Mouse (Mus musculus) intestine, embryonic 15.5 days (tissue): ENCODE results near the gene Krt76. TPM values are rescaled to one million over a fixed set of nuclear protein-coding genes. Genes with fewer than 3 reads are reported as not detected.
A peak's percentile ranks its signal among the peaks of the same experiment; 100 is the strongest.

Experiments
- ATAC-seq: fragments of 200-750 bp; cut with Nextera tagmentation; 2 replicates; pipeline ENCODE4 v1.8.0; 2017; ENCODE audit warnings: moderate TSS enrichment, moderate library complexity
- H3K27ac ChIP-seq: fragments of 300-500 bp; sonication (generic); 2 replicates; pipeline ENCODE4 v1.5.1; 2015; ENCODE audit warnings: mild to moderate bottlenecking, inconsistent platforms
- H3K27me3 ChIP-seq: fragments of 300-500 bp; sonication (generic); replicated peaks from 2 replicates; pipeline ENCODE4 v1.6.1; 2015; ENCODE audit warnings: inconsistent platforms
- H3K36me3 ChIP-seq: fragments of 300-500 bp; sonication (generic); 2 replicates; pipeline ENCODE4 v1.6.1; 2015; ENCODE audit warnings: inconsistent platforms
- H3K4me1 ChIP-seq: fragments of 300-500 bp; sonication (generic); replicated peaks from 2 replicates; pipeline ENCODE4 v1.6.1; 2015; ENCODE audit warnings: inconsistent platforms
- H3K4me2 ChIP-seq: fragments of 300-500 bp; sonication (generic); replicated peaks from 2 replicates; pipeline ENCODE4 v1.6.1; 2015; ENCODE audit warnings: mild to moderate bottlenecking, inconsistent platforms
- H3K4me3 ChIP-seq: fragments of 300-500 bp; sonication (generic); replicated peaks from 2 replicates; pipeline ENCODE4 v1.5.1; 2015; ENCODE audit warnings: inconsistent platforms
- H3K9ac ChIP-seq: fragments of 300-500 bp; sonication (generic); 2 replicates; pipeline ENCODE4 v1.6.1; 2015; ENCODE audit warnings: inconsistent platforms
- H3K9me3 ChIP-seq: fragments of 300-500 bp; sonication (generic); 2 replicates; pipeline ENCODE4 v1.6.1; 2016; ENCODE audit warnings: inconsistent platforms
- WGBS: fragments of 180-500 bp; shearing (Covaris S2); methylation state at CpG from one replicate; pipeline ENCODE4 v1.1.7; 2015; 5-methylcytosine and 5-hydroxymethylcytosine counted together
- polyA plus RNA-seq: library from polyadenylated mRNA; unstranded; fragments of >200 nt; fragmentation: Nextera tagmentation; extraction: Ambion mirVana; gene quantifications from 2 replicates; pipeline ENCODE4 v1.2.1, GENCODE M21; 2015

The Krt76 gene
- not detected in 2 replicates for polyA plus RNA-seq

DNA sequence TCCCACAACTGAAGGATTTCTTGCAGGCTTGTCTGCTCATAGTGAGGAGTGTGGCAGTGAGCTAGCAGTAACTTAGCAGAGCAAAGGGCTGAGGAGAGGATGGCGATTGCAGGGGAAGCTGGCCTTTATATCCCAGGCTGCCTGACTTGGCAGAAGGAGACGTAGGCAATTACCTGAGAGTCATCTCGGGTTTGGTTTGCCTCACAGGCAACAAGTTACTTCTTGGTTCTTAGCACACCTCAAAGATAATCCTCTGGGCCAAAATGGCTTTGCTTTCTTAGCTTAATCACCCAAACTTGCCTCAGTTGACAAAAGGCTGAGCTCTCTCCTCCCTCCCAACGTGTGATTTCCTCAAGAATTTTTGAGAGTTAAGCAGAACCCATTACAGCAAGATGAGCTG, at the start of gene Krt76:
Krt76 (minus strand) TSS at position 101 of the 400 bp plus-strand sequence.
- no peak for ATAC-seq
- H3K27me3 ChIP-seq = no peaks in the 10 kb centered on the region
- no peaks in the 10 kb centered on the region for H3K4me1 ChIP-seq
- no peak within 1 kb of the TSS for H3K9ac ChIP-seq
- H3K27ac ChIP-seq = no peak within 1 kb of the TSS
- no peak within 1 kb of the TSS for H3K4me2 ChIP-seq
- no peak within 1 kb of the TSS for H3K4me3 ChIP-seq
- WGBS = 66% methylated on average over 4 of the region's 4 CpGs
- H3K9me3 ChIP-seq = no peaks in the 10 kb centered on the region
- no peaks in the 10 kb centered on the region for H3K36me3 ChIP-seq

DNA sequence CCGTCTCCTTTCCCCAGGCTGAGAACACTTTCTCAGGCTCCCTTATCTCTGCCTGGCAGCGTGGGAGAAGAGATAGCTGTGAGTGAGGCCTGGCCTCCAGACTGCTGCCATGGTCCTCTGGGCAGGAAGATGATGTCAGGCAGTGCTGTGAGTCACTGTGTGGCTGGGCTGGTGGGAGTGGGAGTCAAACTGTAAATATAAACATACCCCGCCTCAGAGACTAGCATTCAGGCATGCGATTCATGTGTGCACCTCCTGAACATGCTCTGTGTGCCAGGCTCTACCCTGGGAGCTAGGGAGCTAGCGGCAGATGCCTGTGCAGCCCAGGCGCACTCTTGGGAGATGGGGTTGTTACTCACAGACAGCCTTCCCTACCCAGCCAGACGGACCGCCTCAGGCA, 49.2 kb upstream of the Krt76 start:
- no peak overlapping the region for H3K27ac ChIP-seq
- no peak overlapping the region for H3K9ac ChIP-seq

DNA sequence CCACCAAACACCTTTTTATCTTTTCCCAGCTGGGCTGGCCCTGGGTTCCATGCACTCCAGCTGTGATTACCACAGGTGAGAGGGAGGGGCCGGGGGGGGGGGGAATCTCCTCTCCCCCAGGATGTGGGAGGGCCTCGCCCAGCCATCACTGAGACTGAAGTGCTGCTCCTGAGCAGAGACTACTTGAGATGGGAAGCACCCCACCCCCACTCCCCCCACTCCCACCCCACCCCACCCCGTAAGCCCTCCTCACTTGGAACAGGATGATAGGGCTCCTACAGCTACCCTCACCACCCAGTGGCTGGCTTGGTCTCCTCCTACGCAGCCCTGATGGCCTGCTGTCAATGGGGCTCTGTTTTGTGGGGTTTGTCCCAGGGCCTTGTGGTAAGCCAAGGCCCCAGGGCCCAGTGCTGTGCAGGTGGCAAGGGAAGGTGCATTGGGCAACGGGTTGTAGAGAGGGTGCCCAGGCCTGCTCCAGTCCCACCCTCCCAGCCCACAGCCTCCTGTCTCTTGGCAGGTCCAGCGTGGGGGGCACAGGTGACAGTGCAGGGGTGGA, 47.6 kb upstream of the Krt76 start, which contains the start of gene Krt79:
Krt79 (minus strand) TSS at position 51 of the 556 bp plus-strand sequence.
- ATAC-seq = no peak
- H3K4me2 ChIP-seq = no peak within 1 kb of the TSS
- no peaks in the 10 kb centered on the region for H3K9me3 ChIP-seq
- no peaks in the 10 kb centered on the region for H3K4me1 ChIP-seq
- WGBS = 64% methylated on average over 6 of the region's 6 CpGs
- H3K27ac ChIP-seq = no peak within 1 kb of the TSS
- H3K4me3 ChIP-seq = no peak within 1 kb of the TSS
- no peaks in the 10 kb centered on the region for H3K36me3 ChIP-seq
- H3K9ac ChIP-seq = no peak within 1 kb of the TSS
- no peaks in the 10 kb centered on the region for H3K27me3 ChIP-seq

More for the DNA sequence above, 49.2 kb upstream of the Krt76 start:
- no peaks in the 10 kb centered on the region for H3K27me3 ChIP-seq
- H3K36me3 ChIP-seq = no peaks in the 10 kb centered on the region
- 43% methylated on average over 8 of the region's 8 CpGs for WGBS
- H3K9me3 ChIP-seq = no peaks in the 10 kb centered on the region
- H3K4me3 ChIP-seq = no peak overlapping the region
- no peak overlapping the region for H3K4me2 ChIP-seq
- ATAC-seq = no peak
- no peaks in the 10 kb centered on the region for H3K4me1 ChIP-seq

DNA sequence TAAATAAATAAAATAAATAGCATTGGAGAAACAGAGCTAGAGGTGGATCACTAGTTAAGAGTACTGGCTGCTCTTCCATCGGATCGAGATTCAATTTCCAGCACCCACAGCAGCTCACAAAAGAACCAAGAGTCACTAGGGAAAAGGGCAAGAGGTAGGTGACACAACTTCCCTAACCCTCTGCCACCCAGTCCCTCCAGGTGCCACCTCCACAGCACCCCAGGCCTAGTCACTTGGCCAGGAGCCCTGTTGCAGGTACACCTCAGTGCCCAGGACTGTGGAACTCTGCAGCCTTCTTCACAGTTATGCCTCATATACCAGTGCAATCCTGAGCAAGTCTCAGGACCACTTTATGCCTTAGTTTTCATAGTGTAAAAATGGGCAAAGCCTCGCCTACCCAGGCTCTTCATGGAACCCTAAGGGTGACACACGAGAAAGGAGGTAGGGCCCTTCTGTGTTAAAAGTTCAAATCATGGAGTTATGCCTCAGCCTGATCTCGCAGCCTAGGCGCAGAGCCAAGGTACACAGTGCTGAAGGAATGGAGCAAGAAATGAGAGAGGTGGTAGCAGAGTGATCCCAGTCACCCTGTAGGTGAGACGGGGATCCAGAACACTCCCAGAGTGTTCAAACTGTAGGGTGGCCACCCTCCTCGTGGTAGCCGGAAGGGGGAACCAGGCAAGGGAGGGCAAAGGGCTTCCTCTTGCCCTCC, 46.0 kb upstream of the Krt76 start:
- Histone ChIP-seq H3K4me1 (no peaks in the 10 kb centered on the region), H3K36me3 (no peaks in the 10 kb centered on the region), H3K9ac (no peak overlapping the region), H3K4me2 (no peak overlapping the region), H3K27me3 (no peaks in the 10 kb centered on the region), H3K4me3 (no peak overlapping the region), H3K27ac (no peak overlapping the region), H3K9me3 (no peaks in the 10 kb centered on the region)
- 85% methylated on average over 9 of the region's 9 CpGs for WGBS
- no peak for ATAC-seq

DNA sequence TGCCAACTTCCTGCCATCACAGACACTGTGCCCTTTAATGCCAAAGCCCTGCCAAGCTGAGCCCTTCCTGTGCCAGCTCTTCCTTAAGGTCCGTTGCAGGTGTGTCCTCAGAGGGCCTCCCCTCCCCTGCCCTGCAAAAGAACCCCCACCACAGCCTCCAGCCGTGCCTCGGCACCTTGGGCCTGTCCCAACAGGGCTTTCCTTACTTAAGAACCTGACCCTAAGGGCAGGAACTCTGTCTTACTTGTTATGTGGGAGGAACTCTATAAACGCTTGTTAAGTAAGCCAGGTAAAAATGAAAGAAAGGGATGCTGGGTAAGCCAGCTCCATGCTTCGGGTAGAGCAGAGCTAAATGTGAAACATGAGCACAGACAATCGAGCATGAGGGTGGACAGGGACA, 40.3 kb upstream of the Krt76 start:
- 79% methylated on average over 6 of the region's 6 CpGs for WGBS
- Histone ChIP-seq H3K27ac (no peak overlapping the region), H3K4me1 (peaks cover 14% of the 10 kb centered on the region), H3K9me3 (no peaks in the 10 kb centered on the region), H3K4me3 (no peak overlapping the region), H3K27me3 (peaks cover 11% of the 10 kb centered on the region; the same call in 1 of the 2 replicates), H3K4me2 (no peak overlapping the region), H3K36me3 (no peaks in the 10 kb centered on the region), H3K9ac (no peak overlapping the region)
- ATAC-seq = no peak

DNA sequence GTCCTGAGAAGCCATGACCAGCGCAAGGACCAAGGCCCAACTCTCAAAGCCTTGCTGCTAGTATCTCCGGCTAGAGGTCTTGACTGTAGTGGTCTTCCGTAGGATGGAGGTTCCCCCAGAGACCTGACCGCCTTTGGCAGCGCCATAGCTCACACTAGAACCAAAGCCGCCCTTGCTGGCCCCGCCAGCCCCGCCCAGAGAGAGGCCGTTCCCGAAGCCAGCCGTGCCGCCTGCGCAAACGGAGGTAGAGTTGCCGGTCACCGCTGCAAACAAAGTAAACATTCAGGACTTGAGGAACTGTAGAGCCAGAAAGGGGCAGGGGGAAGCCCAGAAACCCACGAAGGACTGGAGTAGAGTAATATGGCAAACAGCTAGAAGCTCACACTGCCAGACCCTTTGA, 36.9 kb upstream of the Krt76 start:
- Histone ChIP-seq H3K4me2 (peak overlapping the region; percentile 55), H3K36me3 (no peaks in the 10 kb centered on the region), H3K9ac (no peak overlapping the region), H3K4me3 (peak overlapping the region; percentile 15), H3K27me3 (peaks cover 11% of the 10 kb centered on the region; the same call in 1 of the 2 replicates), H3K9me3 (no peaks in the 10 kb centered on the region), H3K4me1 (peaks cover 17% of the 10 kb centered on the region), H3K27ac (no peak overlapping the region)
- WGBS = 4% methylated on average over 17 of the region's 17 CpGs
- peak; percentile 67; the same call in 1 of the 2 replicates for ATAC-seq

DNA sequence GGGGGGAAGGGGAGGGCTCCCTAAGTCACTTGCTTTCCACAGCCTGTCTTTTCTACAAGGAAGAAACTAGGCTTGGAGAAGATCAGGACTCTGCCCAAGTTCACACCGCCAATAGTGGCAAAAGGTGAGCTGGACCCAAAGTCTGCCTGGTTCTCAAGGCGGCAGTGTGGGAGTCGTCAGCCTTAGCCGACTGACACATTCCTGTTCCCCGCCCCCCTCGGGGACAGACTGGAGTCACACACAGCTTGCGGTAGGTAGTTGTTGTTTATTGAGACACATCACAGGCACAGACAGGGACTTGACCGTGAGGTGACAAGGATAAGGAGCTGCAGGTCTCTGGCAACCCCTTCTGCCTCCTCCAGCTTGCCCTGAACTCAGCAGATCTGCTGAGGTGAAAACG, 36.4 kb upstream of the Krt76 start:
- no peak overlapping the region for H3K9ac ChIP-seq
- H3K4me3 ChIP-seq = peak overlapping the region; percentile 15; the same call in 1 of the 2 replicates
- H3K36me3 ChIP-seq = no peaks in the 10 kb centered on the region
- WGBS = 21% methylated on average over 9 of the region's 9 CpGs
- H3K27me3 ChIP-seq = peaks cover 11% of the 10 kb centered on the region; the same call in 1 of the 2 replicates
- H3K27ac ChIP-seq = no peak overlapping the region
- peak overlapping the region; percentile 55 for H3K4me2 ChIP-seq
- peak; percentile 43; the same call in 1 of the 2 replicates for ATAC-seq
- H3K4me1 ChIP-seq = peaks cover 19% of the 10 kb centered on the region
- H3K9me3 ChIP-seq = no peaks in the 10 kb centered on the region

DNA sequence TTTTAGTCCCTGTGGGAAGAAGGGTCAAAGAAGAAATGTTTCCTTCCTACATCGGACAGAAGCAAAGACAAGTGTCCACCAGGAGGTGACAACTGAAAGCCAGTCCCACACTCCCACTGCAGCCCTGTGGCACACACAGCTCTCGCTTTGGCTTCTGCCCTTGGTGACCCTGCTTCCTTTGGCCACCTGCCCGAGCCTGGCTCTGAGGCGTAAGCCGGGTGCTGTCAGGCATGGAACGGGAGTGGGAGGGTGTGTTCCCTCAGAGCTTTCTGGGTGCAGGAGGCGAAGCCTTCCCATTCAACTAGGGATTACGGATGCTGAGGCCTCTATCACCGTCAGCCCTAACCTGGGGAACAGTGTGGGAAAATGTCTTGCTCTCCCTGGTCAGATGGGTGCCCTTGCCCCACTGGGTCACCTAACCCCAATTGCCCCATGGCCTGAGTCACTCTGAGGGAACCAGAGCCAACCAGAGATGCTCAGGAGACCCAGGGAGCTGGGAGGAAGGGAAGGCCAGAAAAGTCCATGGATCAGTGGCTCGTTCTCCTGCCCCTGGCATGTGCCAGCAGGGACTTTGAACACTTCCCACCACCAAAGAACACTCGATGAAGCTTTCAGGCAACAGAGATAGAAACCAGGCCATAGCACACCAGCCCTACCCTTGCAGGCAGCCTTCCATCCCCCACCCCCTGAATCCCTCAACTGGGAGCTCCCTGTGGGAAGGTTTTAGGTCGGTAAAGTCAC, 34.8 kb upstream of the Krt76 start:
- ATAC-seq = no peak
- no peak overlapping the region for H3K27ac ChIP-seq

DNA sequence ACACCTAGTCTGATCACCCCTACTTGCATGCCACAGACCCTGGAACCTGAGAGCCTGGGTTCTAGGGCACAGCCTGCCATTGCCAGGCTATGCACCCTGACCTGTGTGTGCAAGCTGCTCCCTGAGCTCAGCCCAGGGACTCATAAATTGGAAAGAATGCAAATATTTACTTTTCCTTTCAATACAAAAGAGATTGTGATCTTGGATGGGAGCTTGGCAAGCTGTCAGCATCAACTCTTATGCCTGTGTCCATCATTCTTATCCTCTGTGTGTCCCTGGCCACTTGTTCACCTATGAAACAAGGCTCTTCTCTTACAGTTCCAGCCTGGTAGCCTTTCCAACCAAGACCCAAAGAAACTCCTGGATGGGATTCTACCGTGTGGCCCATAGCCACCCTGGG, 32.3 kb upstream of the Krt76 start:
- peaks cover 15% of the 10 kb centered on the region for H3K4me1 ChIP-seq
- H3K27me3 ChIP-seq = peaks cover under 1% of the 10 kb centered on the region; the same call in 1 of the 2 replicates
- H3K9me3 ChIP-seq = no peaks in the 10 kb centered on the region
- no peak overlapping the region for H3K9ac ChIP-seq
- whole genome bisulfite sequencing = 45% methylated on average over 1 of the region's 1 CpGs
- no peak overlapping the region for H3K27ac ChIP-seq
- no peak overlapping the region for H3K4me3 ChIP-seq
- H3K4me2 ChIP-seq = no peak overlapping the region
- no peaks in the 10 kb centered on the region for H3K36me3 ChIP-seq
- ATAC-seq = no peak

More for the DNA sequence above, 34.8 kb upstream of the Krt76 start:
- Histone ChIP-seq H3K9me3 (no peaks in the 10 kb centered on the region), H3K4me1 (peaks cover 19% of the 10 kb centered on the region), H3K27me3 (peaks cover 11% of the 10 kb centered on the region; the same call in 1 of the 2 replicates), H3K36me3 (no peaks in the 10 kb centered on the region), H3K4me3 (no peak overlapping the region), H3K4me2 (no peak overlapping the region), H3K9ac (no peak overlapping the region)
- 73% methylated on average over 12 of the region's 12 CpGs for WGBS

DNA sequence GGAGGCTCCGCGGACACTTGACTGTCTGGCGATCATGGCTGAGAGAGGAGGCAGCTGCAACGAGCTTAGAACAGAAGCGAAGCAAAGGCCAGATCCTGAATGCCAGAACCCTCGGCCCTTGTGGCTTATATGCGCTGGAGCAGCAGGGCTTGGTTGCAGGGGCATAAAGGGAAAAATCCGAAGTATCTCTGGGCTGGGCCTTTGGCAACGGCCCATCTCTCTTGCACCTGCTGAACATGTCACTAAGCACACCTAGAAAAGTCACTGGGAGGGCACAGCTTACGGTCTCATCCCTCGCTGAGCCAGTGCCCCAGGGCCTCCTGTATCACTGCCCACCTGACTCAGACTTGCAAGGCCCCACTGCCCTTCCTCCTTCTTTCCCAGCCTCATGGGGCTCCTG, 31.9 kb upstream of the Krt76 start, which contains the start of gene Krt4:
Krt4 (minus strand) TSS at position 101 of the 400 bp plus-strand sequence.
- Histone ChIP-seq H3K36me3 (no peaks in the 10 kb centered on the region), H3K27me3 (no peaks in the 10 kb centered on the region), H3K27ac (no peak within 1 kb of the TSS), H3K9me3 (no peaks in the 10 kb centered on the region), H3K9ac (no peak within 1 kb of the TSS), H3K4me1 (peaks cover 11% of the 10 kb centered on the region), H3K4me3 (no peak within 1 kb of the TSS), H3K4me2 (no peak within 1 kb of the TSS)
- ATAC-seq = no peak
- 65% methylated on average over 11 of the region's 11 CpGs for WGBS

DNA sequence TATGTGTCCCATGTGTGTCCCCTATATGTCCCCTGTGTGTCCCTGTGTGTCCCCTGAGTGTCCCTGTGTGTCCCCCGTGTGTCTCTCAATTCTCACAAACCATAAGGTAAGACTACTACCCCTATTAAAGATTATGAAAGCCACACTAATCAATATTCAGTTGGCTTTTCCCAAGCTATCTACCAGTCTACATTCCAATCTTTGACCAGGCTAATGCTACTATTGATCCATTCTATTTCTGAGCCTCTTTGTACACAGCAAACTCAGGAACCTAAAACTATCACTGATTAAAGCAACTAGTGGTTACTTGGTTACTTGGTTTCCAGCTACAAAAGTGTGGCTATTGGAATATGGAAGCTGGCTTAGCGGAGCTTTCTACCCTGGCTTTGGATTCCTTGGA, 29.6 kb upstream of the Krt76 start:
- H3K9ac ChIP-seq = no peak overlapping the region
- no peaks in the 10 kb centered on the region for H3K27me3 ChIP-seq
- ATAC-seq = no peak
- H3K4me2 ChIP-seq = no peak overlapping the region
- H3K4me1 ChIP-seq = peaks cover 5% of the 10 kb centered on the region; the same call in 1 of the 2 replicates
- no peaks in the 10 kb centered on the region for H3K36me3 ChIP-seq
- H3K9me3 ChIP-seq = no peaks in the 10 kb centered on the region
- 75% methylated on average over 2 of the region's 2 CpGs for WGBS
- no peak overlapping the region for H3K4me3 ChIP-seq
- H3K27ac ChIP-seq = no peak overlapping the region

DNA sequence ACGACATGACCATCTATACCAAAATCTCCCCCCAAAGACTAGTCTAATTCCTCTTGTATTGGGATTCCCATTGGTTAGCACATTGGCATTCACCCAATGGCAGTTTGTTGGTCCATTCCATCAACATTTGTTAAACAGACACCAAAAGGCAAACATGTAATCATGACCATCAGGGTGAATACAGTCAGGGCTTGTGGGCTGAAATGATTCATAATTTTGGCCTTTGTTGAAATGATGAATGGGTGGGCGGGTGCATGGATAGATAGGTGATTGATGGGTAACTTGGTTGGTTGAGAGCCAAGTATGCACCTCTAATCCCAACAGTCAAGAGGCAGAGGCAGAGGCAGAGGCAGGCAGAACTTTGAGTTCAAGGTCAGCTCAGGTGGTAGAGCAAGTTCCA, 23.4 kb upstream of the Krt76 start:
- ATAC-seq = no peak
- Histone ChIP-seq H3K4me2 (no peak overlapping the region), H3K27me3 (no peaks in the 10 kb centered on the region), H3K36me3 (no peaks in the 10 kb centered on the region), H3K9ac (no peak overlapping the region), H3K4me3 (no peak overlapping the region), H3K9me3 (no peaks in the 10 kb centered on the region), H3K4me1 (no peaks in the 10 kb centered on the region), H3K27ac (no peak overlapping the region)
- 80% methylated on average over 2 of the region's 2 CpGs for WGBS
